Mouse (Mus musculus): Measurements from ENCODE around the gene Nt5c2. TPM values are rescaled to one million over a fixed set of nuclear protein-coding genes. Genes with fewer than 3 reads are reported as not detected.

Gene Nt5c2
- total RNA-seq, 2 experiments from 2014 or later: 65.0 to 71.7 TPM

DNA sequence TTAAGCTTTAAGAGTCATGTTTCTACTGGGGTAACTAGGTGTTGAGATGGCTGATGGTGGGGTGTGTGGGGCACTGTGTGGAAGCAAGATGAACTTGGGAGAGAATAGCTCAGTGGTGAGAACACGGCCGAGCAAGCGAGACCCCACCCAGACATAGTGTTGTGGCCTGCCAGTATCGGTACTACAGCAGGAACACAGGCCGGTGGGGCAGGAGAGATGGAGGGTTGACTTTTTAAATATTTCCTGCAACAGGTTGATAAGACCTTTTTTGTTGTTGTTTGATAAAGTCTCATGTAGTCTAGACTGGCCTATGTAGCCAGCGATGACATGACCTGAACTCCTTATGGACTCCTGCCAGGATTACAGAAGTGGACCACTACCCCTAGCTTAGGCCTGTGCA, 114.2 kb downstream of the Nt5c2 start:
- intact Hi-C loops (cut with DNase I): no loop called here

DNA sequence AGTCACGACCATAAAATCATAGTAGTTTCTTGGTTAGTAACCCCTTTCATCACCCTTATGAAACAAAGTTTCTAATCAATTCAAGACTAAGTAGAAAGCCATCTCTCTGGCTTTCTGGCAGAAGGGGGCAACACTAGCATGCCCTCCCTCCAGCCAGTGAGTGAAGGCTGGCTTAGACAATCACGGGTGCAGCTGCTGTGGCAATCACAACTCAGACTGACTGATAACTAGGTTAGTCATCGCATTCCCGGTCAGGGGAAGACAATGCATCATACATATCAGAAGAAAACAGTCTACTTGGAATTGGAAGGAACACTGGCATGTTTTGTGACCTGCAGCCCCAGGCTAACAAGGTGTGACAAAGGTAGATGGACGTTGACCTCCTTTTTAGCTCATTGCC, 115.1 kb downstream of the Nt5c2 start:
- intact Hi-C loops (cut with DNase I): no loop called here

More for the DNA sequence above, 114.2 kb downstream of the Nt5c2 start:
- DNase-seq (ENCODE audit: low spot score): no peak

DNA sequence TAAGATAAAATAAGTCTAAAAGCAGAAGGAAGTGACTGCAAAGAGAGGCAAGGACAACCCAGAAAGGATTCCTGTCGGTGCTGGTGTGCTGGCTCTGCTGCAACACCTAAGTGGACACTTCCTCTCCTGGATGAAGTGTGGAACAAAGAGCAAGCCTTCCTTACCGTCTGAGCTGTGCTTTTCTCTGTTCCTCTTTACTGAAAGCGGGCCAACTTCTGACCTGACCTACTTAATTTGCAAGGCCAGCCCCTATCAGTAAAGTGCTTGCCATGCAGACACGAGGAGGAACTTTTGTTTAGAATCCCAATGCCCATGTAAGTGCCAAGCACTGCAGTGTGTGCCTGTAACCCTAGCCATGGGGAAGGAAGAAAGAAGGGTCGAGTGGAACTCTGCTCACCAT, 115.6 kb downstream of the Nt5c2 start:
- DNase-seq (ENCODE audit: low spot score): no peak

More for the DNA sequence above, 115.1 kb downstream of the Nt5c2 start:
- no peak for DNase-seq (ENCODE audit: low spot score)

DNA sequence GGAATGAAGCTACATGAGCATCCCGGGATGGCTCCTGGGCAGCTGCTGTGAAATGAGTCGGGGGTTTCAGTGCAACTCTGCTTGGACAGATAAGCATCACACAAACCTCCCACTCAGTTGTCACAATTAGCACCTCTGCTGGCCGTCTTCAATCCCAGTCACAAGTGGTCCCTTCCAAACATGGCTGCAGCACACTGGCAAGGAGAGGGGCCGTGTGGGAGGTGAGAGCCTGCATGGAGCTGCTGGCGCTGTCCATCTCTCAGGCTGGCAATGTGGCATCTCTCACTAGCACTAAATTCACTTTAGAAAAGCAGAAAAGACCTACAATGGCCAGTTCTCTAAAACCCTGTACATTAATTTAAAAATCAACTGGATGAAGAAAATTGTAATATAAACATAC, 116.7 kb downstream of the Nt5c2 start:
- no peak for DNase-seq (ENCODE audit: low spot score)
- intact Hi-C loops (cut with DNase I): no loop called here

More for the DNA sequence above, 115.6 kb downstream of the Nt5c2 start:
- intact Hi-C loops (cut with DNase I): no loop called here

DNA sequence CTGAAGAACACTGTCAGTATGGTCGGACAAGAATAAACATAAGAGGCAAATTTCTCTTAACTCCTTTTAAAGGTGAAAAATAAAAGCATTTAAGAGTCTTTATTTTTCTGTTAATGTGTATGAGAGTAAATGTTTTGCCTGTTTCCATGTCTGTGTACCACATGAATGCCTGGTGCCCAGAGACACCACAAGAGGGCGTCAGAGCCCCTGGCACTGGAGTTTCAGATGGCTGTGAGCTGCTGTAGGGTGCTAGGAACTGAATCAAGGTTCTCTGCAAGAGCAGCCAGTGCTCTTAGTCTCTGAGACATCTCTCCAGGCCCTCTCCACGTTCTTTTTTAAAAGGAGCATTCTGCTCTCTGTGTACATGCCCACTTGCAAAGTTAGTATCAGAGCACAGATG, 117.8 kb downstream of the Nt5c2 start:
- intact Hi-C loops (cut with DNase I): no loop called here
- DNase-seq (ENCODE audit: low spot score): no peak

DNA sequence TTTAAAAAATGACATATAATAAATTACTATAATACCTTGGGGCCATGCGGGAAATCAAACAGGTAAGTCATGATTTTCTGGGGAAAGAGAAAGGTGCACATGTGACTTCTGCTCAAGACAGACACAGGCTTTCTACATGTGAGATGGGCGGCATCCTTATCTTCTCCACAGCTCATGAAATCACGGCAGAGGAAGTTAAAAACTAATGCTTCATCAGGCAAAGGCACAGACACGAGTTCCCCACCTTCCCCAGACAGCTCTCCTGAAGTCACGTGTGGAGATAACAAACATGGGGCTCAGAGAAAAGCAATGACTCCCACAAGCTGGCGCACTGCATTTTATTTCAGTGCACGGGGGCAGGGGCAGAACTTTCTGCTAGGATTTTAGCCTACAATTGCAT, 121.5 kb downstream of the Nt5c2 start:
- no peak for DNase-seq (ENCODE audit: low spot score)
- intact Hi-C loops (cut with DNase I): no loop called here

DNA sequence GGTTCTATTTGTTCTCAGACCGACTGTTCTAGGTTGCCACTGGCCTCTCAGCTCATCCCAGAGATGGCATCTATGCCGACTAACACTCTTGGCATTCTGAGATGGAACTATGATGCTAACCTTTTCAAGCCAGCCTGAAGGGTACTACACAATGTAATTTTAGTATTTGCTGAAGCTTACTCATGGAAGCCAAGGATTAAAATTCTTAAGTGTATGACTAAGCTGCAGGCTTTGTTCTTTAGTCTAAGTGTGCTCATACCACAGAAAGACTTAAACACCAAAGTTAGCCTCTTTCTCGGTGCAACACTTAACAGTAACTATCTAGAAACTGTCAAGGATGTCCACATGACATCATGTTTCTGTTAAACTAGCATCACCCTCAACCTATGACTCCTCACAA, 122.1 kb downstream of the Nt5c2 start:
- no peak for DNase-seq (ENCODE audit: low spot score)
- intact Hi-C loops (cut with DNase I): no loop called here

DNA sequence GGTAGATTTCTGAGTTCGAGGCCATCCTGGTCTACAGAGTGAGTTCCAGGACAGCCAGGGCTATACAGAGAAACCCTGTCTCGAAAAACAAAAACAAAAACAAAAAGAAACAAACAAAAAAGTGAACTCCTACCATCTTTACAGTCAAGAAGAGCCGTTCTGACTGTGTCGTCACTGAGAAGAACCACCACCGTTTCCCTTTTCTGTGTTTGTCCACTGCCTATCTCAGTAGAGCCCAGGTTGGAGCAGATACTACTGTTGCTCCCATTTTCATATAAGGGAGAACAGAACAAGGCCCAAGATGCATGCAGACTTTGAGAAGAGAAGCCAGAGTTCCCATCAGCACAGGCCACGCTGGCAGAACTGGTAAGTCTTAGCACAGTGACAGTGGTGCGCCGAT, 124.3 kb downstream of the Nt5c2 start:
- intact Hi-C loops (cut with DNase I): no loop called here
- no peak for DNase-seq (ENCODE audit: low spot score)

DNA sequence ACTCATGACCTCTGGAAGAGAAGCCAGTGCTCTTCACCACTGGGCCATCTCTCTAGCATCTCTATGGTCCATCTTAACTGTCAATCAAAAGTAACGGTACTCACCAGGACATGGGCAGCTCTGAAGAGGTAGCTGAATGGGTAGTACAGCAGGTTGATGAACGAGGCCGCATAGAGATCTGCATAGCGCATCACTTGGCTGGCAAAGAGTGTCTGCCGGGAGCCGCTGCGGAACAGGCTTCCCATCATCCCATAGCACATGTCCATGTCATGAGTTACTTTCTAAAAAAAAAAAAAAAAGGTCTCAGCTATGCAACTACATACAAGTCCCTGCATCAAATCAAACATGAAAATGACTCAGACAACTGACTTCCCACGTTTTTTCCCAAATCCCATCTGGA, 125.3 kb downstream of the Nt5c2 start:
- intact Hi-C loops (cut with DNase I): loop anchor here (5.0 kb wide), 1 partner anchor 43 kb away; no protein-coding TSS in a partner anchor
- no peak for DNase-seq (ENCODE audit: low spot score)

DNA sequence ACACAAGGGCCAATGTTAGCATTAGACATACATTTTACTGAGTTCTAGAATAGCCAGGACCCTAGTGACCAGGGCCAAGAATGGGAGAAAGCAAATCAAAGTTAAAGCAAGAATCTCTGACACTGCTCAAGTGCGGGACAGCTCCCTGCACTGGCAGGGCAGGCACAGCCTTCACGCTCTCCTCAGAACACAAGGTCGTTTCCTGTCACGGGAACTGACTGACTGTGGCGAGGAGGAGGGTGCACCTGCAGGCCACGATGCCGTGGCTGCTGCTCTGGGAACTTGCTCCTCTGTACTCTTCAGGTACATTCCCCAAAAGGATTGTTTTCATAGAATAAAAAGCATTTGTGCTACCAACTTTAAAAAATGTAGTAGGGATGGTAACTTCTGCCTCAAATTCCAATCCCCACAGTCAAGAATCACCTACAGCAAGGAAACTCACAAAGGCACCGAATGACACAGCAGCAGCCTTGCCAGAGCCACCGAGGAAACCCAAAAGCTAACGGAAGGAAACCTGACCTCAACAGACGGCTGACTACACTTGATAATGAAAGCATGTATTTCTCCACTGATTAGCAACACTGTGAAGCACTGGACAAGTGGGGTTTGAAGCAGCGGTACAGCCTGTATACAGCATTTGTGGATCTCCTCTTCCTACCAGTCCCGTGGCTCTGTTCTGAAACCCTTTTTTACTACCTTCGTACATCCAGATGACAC, 127.0 kb downstream of the Nt5c2 start:
- DNase-seq (ENCODE audit: low spot score): no peak
- intact Hi-C loops (cut with DNase I): loop anchor here (5.0 kb wide), 1 partner anchor 44 kb away; no protein-coding TSS in a partner anchor

DNA sequence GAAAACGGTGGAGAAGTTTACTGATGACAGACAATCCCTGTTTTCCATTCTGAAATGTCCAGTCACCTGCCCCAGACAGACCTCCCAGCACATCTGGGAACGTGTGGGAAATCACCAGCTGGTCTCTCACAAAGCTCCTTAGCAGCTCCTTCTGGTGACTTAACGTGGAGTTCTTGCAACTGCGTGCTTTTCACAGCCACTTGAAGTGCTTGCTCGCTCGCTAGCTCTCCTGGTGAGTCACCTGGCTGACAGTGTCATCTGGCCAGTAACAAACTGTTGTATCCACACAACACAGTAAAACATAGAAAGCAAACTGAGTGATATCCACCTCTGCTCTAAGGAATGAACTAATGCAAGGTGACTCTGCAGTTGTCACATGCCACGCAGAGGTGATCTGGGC, 128.1 kb downstream of the Nt5c2 start:
- no peak for DNase-seq (ENCODE audit: low spot score)
- intact Hi-C loops (cut with DNase I): loop anchor here (5.0 kb wide), 1 partner anchor 45 kb away; no protein-coding TSS in a partner anchor

DNA sequence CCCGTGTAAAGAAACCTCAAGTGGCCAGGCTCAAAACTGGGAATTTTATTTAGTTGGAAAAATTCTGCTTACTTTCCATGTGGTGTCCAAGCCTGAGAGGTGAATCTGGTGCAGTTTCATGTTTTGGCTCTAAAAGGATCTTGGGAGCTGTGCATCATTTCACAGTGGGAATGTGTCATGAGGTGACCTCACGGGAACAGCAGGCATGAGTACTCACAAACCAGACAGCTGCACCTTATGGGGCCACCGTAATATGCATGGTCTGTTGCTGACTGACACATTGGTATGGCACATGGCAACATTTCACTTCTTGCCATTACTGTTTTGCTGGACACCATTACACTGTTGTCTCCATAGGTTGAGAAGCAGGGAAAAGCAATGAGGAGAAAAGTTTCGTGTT, 129.6 kb downstream of the Nt5c2 start:
- intact Hi-C loops (cut with DNase I): loop anchor here (5.0 kb wide), 1 partner anchor 47 kb away; no protein-coding TSS in a partner anchor
- DNase-seq (ENCODE audit: low spot score): no peak

DNA sequence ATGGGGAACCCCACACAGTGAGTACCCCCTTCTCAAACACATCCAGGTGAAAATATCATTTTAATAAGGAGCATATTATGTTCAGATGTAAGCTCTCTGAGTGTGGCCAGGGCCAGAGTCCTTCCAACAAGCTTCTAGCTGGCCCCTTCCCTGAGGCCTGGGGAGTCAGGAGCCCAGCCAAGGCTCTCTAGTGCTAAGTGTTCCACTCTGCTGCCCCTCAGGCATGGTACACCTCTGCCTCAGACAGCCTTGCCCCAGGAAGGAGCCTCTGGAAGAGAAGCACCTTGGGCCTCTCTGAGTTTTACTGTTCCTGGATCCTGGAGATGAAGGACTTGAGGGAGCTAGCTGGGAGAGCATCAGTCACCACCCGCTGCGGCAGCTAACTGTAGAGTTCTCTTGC, 135.1 kb downstream of the Nt5c2 start:
- intact Hi-C loops (cut with DNase I): loop anchor here (5.0 kb wide), 1 partner anchor 162 kb away; no protein-coding TSS in a partner anchor
- no peak for DNase-seq (ENCODE audit: low spot score)

DNA sequence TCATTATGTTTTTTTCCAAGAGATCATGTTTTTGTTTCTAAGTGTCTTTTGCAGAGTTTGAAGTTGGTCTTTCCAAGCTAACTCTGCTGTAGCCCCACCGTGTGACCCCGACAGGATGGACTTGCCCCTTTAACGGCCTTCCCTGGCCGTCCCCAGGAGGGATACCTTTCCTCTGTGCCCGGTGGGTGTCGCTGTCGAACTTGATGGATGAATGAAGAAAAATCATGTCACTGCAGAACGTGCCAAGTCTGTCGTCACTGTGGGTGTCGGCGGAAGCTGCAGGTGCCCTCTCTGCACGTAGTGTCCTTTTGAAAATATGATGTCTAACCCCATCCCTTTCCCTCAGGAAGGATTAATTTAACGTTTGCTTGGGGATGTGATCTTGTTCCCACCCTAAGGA, 136.6 kb downstream of the Nt5c2 start:
- intact Hi-C loops (cut with DNase I): loop anchor here (5.0 kb wide), 1 partner anchor 164 kb away; no protein-coding TSS in a partner anchor
- DNase-seq (ENCODE audit: low spot score): peak; percentile 49

DNA sequence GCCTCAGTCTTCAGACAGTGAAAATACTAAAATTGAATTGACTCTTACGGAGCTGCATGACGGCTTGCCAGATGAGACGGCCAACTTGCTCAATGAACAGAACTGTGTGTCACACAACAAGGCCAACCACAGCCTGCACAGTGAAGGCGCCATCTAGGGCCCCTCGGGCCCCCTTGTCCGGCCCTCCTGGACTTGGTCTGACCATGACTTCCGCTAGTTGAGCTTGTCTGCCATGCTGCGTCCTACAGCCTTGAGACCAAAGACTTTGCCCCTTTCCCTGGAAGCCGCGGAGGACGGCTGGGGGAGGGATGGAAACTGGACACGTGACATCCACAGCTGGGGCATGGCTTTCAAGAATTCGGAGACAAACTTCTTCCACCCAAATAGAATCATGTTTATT, 137.1 kb downstream of the Nt5c2 start:
- no peak for DNase-seq (ENCODE audit: low spot score)
- intact Hi-C loops (cut with DNase I): loop anchor here (5.0 kb wide), 1 partner anchor 164 kb away; no protein-coding TSS in a partner anchor

DNA sequence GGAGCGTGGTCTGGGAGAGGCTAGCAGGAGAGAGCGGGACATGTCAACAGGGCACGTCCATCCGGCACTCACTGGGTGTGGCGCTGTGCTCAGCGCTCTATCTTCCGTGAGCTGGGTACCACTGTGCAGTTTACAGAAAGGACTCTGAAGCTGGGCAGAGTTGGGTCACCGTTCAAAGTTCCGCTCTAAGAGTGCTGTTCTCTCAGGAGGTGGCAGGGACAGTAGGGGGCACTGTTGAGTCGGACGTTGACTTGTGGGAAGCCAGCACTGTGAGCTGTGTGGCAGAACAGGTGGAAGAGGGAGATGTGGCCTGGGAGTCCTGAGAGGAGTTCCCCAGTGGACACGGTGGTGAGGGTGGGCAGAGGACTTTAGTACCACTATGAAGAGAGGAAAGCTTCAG, 139.2 kb downstream of the Nt5c2 start:
- intact Hi-C loops (cut with DNase I): loop anchor here (1.0 to 5.0 kb wide), 2 partner anchors 116 to 167 kb away; no protein-coding TSS in a partner anchor
- peak; percentile 35 for DNase-seq (ENCODE audit: low spot score)

DNA sequence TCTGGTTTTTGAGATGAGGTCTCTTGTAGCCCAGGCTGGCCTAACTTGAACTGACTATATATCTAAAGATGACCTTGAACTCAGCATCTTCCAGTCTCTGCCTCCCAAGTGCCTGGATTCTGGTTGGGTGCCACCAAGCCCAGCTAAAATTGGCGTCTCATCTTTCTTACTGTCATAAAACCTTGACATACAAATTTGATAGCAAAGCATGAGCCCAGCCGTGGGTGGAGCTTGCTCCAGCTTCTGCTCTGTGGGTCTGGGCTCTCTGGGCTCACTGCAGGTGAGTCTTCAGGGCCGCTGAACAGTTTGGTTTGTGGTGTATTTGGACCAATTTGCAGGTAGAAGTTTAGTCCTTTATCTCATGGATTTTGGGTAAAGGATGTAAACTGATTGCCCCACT, 141.0 kb downstream of the Nt5c2 start:
- intact Hi-C loops (cut with DNase I): no loop called here
- DNase-seq (ENCODE audit: low spot score): no peak

DNA sequence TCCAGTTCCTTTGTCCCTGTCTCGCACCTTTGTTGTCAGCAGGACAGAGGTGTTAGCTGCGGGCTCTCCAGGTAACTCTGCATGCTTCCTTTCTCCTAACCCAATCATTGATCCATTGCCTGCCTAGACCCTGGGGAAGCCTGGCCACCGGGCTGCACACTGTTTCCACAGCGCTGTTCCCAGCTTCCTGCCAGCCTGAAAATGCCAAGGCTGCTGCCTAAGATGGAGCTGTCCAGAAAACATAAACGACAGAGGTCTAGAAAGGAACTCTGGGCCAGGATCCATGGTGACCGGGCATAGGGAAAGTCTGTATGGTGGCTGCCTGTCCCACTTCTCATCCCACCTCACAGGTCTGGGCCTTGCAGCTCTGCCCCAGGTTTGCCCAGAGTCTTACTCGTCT, 143.3 kb downstream of the Nt5c2 start:
- intact Hi-C loops (cut with DNase I): no loop called here
- no peak for DNase-seq (ENCODE audit: low spot score)

DNA sequence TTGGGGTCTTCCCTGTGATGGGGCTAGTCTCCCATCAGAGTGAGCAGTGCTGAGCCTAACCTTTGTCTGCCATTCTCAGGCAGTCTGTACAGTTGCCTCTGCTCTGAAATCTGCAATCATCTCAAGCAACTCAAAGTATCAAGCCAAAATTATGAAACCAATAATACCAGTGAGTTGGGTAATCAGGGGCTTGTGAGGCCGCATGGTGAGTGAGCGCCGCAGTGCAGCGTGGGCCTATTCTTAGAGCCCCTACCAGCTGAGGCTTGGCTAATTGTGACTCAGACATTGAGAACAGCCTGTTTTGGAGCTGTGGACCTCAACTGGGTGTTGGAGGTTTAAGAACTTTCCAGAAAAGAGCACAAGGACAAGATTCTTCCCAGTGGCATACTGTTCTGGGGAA, 143.9 kb downstream of the Nt5c2 start:
- no peak for DNase-seq (ENCODE audit: low spot score)
- intact Hi-C loops (cut with DNase I): no loop called here

DNA sequence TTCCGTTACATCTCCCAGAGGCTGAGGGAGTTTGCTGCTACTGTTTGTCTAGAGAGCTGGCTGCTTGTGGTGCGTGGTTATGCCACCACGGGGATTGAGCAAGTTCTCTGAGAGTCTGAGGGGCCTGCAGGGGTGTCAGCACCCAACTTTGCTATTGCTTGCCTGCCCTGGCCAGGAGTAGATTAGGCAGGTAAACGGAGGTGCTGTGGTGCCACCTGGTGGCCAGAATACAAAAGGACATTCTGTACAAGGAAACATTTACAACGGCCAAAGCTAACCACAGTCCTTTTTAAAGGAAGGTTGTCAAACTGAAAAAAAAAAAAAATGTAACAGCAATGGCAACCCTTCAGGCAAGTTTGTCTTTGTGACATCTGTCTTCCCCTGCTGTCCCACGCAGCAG, 145.4 kb downstream of the Nt5c2 start:
- peak; percentile 60 for DNase-seq (ENCODE audit: low spot score)
- intact Hi-C loops (cut with DNase I): loop anchor here (1.0 to 5.0 kb wide), 3 partner anchors 109 to 282 kb away; no protein-coding TSS in a partner anchor

DNA sequence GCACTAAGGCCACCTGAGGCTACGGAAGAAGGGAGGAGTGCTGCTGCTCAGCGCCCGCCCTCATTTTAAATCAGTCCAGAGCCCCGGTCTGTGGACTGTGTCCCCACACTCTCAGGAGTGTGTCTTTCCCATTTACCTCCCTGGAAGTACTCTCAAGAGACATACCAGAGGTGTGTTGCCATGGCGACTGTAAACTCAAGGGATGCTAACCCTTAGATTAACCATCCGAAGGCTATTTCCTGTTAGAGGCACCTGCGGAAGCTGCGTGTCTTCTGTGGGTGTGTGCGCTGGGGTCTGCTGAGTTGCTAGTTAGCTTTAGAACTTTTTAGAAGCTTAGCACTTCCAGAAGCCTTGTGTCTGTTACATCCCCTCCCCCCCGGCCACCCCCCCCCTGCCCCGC, 145.9 kb downstream of the Nt5c2 start:
- no peak for DNase-seq (ENCODE audit: low spot score)

More for the DNA sequence above, 145.9 kb downstream of the Nt5c2 start:
- intact Hi-C loops (cut with DNase I): loop anchor here (1.0 to 5.0 kb wide), 3 partner anchors 109 to 282 kb away; no protein-coding TSS in a partner anchor

All from heart, postnatal 25 days (tissue).